Mouse (Mus musculus): ENCODE results near the gene Smg8.

Gene Smg8

GRCm38 (mm10) chr11:87043052-87043451, 43.5 kb downstream of the Smg8 start:
- no peak for DNase-seq (ENCODE audit: low spot score)

DNA sequence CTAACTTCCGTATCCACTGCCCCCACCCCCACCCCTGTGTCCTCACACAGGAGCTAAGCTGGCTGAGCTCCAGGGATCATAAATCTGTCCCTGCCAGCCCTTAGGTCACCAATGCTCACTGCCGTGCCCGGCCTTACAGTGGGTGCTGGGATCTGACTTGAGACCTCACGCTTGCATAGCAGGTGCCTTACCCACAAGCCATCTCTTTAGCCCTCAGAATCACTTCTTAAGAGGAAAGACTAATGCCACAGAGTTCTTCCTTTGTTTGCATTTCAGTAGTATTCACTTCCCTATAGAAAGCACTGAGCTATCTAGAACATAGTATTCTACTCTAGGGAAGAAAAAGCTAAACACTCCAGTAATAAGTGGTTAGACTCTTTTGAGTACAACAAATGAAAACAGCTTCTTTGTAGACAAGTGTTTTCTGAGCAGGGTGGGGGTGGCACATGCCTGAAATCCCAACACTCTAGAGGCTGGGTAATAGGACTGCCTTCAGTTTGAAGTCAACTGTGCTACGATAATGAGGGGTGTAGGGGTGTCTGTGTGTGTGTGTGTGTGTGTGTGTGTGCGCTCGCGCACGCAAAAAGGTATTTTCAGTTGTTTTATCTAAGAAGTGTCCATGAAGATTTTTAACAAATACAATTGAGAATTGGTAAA, 47.1 kb downstream of the Smg8 start:
- no peak for DNase-seq (ENCODE audit: low spot score)

DNA sequence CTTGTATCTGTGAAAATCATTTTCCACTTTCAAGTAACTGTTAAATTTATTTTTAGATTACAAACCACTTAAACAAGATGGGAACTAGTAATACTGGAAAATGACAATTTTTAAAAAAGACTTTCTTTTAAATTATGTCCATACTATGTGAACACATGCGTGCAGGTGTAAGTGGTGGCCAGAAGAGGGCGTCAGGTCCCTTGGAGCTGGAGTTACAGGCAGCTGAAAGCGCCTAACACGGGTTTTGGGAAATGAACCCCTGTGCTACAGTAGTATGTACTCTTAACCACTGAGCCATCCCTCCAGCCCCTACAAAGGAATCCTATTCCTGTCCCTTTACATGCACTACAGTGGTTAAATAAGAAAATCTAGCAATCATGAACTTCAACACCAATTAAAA, 50.4 kb downstream of the Smg8 start:
- DNase-seq (ENCODE audit: low spot score), result no peak

DNA sequence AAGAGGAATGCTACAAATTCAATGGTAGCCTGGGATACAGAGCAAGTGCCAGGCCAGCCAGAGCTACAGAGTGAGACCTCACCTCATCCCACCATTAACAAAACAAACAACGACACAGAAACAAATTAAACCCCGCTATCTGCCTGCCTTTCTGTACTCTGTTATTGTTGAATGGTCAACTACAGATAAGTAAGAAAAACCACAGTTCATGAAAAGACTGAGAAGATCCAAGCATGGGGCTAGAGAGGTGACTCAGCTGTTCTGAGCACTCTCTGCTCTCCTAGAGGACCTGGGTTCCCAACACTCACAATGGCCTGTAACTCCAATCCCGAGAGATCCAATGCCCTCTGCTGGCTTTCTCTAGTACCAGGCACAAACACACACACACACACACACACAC, 58.4 kb downstream of the Smg8 start:
- no peak for DNase-seq (ENCODE audit: low spot score)
